Mouse (Mus musculus): Measurements from ENCODE around the gene Chn2.

The Chn2 gene

GRCm38 (mm10) chr6:54203316-54203715, 164.0 kb downstream of the Chn2 start:
- DNase-seq = no peak

- DNase-seq = no peak
These were observed 164.6 kb downstream of the Chn2 start for GRCm38 (mm10) chr6:54203926-54204325.

- peak; percentile 33 for DNase-seq
These were observed 165.6 kb downstream of the Chn2 start for GRCm38 (mm10) chr6:54204931-54205330.

- DNase-seq = no peak
These were observed 166.1 kb downstream of the Chn2 start for GRCm38 (mm10) chr6:54205471-54205870.

- no peak for DNase-seq
These were observed 166.9 kb downstream of the Chn2 start for GRCm38 (mm10) chr6:54206221-54206738.

- no peak for DNase-seq
These were observed 169.4 kb downstream of the Chn2 start for GRCm38 (mm10) chr6:54208786-54209185.

- DNase-seq = no peak
These were observed 171.6 kb downstream of the Chn2 start for GRCm38 (mm10) chr6:54210971-54211370.

GRCm38 (mm10) chr6:54211939-54212338, 172.6 kb downstream of the Chn2 start:
- no peak for DNase-seq

GRCm38 (mm10) chr6:54213743-54214142, 174.4 kb downstream of the Chn2 start:
- DNase-seq = no peak

GRCm38 (mm10) chr6:54215636-54216035, 176.3 kb downstream of the Chn2 start:
- no peak for DNase-seq

- DNase-seq = no peak
These were observed 177.2 kb downstream of the Chn2 start for GRCm38 (mm10) chr6:54216512-54216911.

- no peak for DNase-seq
These were observed 180.8 kb downstream of the Chn2 start for GRCm38 (mm10) chr6:54220124-54220523.

GRCm38 (mm10) chr6:54223529-54223928, 184.2 kb downstream of the Chn2 start:
- DNase-seq = no peak

GRCm38 (mm10) chr6:54224325-54224724, 185.0 kb downstream of the Chn2 start:
- DNase-seq = no peak

GRCm38 (mm10) chr6:54225327-54225726, 186.0 kb downstream of the Chn2 start:
- no peak for DNase-seq

GRCm38 (mm10) chr6:54227061-54227460, 187.7 kb downstream of the Chn2 start:
- DNase-seq = no peak

- DNase-seq = no peak
These were observed 189.1 kb downstream of the Chn2 start for GRCm38 (mm10) chr6:54228421-54228820.

GRCm38 (mm10) chr6:54228874-54229273, 189.5 kb downstream of the Chn2 start:
- peak; percentile 68 for DNase-seq

- no peak for DNase-seq
These were observed 192.6 kb downstream of the Chn2 start for GRCm38 (mm10) chr6:54231769-54232558.

GRCm38 (mm10) chr6:54236441-54236840, 197.1 kb downstream of the Chn2 start:
- DNase-seq = no peak

- DNase-seq = no peak
These were observed 202.4 kb downstream of the Chn2 start for GRCm38 (mm10) chr6:54241761-54242160.

GRCm38 (mm10) chr6:54242286-54242685, 202.9 kb downstream of the Chn2 start:
- peak; percentile 37 for DNase-seq

- DNase-seq = no peak
These were observed 209.2 kb downstream of the Chn2 start for GRCm38 (mm10) chr6:54248354-54249252.

Data from lung, postnatal 10 days (tissue).